Mouse (Mus musculus) MEL (cell line): ENCODE data around the gene Srgap1.
A peak's percentile ranks its signal among the peaks of the same experiment; 100 is the strongest.

Source experiments
- CHD1 ChIP-seq: IDR thresholded peaks from 2 replicates; pipeline ENCODE4 v1.6.1; 2012; ENCODE audit warnings: low read depth, mild to moderate bottlenecking, inconsistent platforms, low read length, improper control_type of control experiment
- CTCF ChIP-seq, 3 experiments: IDR thresholded peaks in 2 of 3; conservative IDR thresholded peaks in 1 of 3; 2 replicates each; pipeline ENCODE4 v1.5.1; 2011 to 2012; ENCODE audit warnings: low read length in 3 of 3, low read depth in 2 of 3, mild to moderate bottlenecking in 2 of 3, improper control_type of control experiment in 1 of 3, inconsistent platforms in 1 of 3, mixed read lengths in 1 of 3, moderate library complexity in 1 of 3; ENCODE audit not compliant: control insufficient read depth in 1 of 3, insufficient read depth in 1 of 3, poor library complexity in 1 of 3, severe bottlenecking in 1 of 3
- E2F4 ChIP-seq: IDR thresholded peaks from 2 replicates; pipeline ENCODE4 v1.6.1; 2011; ENCODE audit warnings: low read depth, low read length, improper control_type of control experiment, borderline replicate concordance
- EP300 ChIP-seq, 2 experiments: IDR thresholded peaks; 2 replicates each; pipeline ENCODE4 v1.6.1; 2011; ENCODE audit warnings: improper control_type of control experiment in 2 of 2, low read length in 2 of 2, low read depth in 1 of 2, mild to moderate bottlenecking in 1 of 2
- ETS1 ChIP-seq: IDR thresholded peaks from 2 replicates; pipeline ENCODE4 v1.6.1; 2012; ENCODE audit warnings: low read depth, mild to moderate bottlenecking, inconsistent platforms, low read length, improper control_type of control experiment, moderate library complexity
- GABPA ChIP-seq: IDR thresholded peaks from 2 replicates; pipeline ENCODE4 v1.6.1; 2012; ENCODE audit warnings: low read depth, mild to moderate bottlenecking, inconsistent platforms, low read length, improper control_type of control experiment, moderate library complexity
- KAT2A ChIP-seq: conservative IDR thresholded peaks from 2 replicates; pipeline ENCODE4 v1.6.1; 2012; ENCODE audit warnings: low read depth, low read length, improper control_type of control experiment, inconsistent platforms
- MAX ChIP-seq: IDR thresholded peaks from 2 replicates; pipeline ENCODE4 v1.6.1; 2011; ENCODE audit warnings: low read length, improper control_type of control experiment
- MXI1 ChIP-seq: IDR thresholded peaks from 2 replicates; pipeline ENCODE4 v1.6.1; 2011; ENCODE audit warnings: mild to moderate bottlenecking, low read depth, low read length, improper control_type of control experiment
- MYC ChIP-seq: IDR thresholded peaks from 2 replicates; pipeline ENCODE4 v1.6.1; 2011; ENCODE audit warnings: low read depth, mild to moderate bottlenecking, low read length, improper control_type of control experiment, moderate library complexity
- POLR2A ChIP-seq, 2 experiments: IDR thresholded peaks; 2 replicates each; pipeline ENCODE4 v1.6.1; 2011 to 2012; ENCODE audit warnings: low read length in 2 of 2, mild to moderate bottlenecking in 2 of 2, control low read depth in 1 of 2, improper control_type of control experiment in 1 of 2, low read depth in 1 of 2, moderate library complexity in 1 of 2; ENCODE audit not compliant: control insufficient read depth in 1 of 2, insufficient read depth in 1 of 2, poor library complexity in 1 of 2
- POLR2AphosphoS2 ChIP-seq: IDR thresholded peaks from 2 replicates; pipeline ENCODE4 v1.6.1; 2011; ENCODE audit warnings: low read length, improper control_type of control experiment
- POLR2AphosphoS5 ChIP-seq: IDR thresholded peaks from 2 replicates; pipeline ENCODE4 v1.6.1; 2012; ENCODE audit warnings: low read depth, borderline replicate concordance, mild to moderate bottlenecking, inconsistent platforms, low read length, moderate library complexity, mixed read lengths
- ZC3H11A ChIP-seq: IDR thresholded peaks from 2 replicates; pipeline ENCODE4 v1.6.1; 2012; ENCODE audit warnings: low read depth, mild to moderate bottlenecking, inconsistent platforms, low read length, improper control_type of control experiment

DNA sequence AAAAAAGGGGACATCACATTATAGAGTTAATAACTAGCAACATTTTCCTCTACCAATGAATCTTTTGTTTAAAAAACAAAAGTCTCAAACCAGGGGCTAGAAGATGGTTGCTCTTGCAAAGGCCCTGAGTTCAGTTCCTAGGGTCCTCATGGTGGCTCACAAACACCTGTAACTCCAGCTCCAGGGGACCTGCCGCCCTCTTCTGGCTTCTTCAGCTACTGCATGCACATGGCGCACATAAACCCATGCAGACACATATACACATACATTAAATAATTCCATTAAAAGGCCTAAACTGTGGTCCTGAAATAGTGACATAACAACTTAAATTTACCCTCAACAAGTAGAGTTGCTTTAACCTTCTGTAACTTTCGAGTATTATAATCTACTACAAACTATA, 178.9 kb downstream of the Srgap1 start:
- TF ChIP-seq POLR2A (IDR thresholded peaks at IDR 0.05; ENCODE audit: control insufficient read depth in 1 of 2, insufficient read depth in 1 of 2, low read depth in 1 of 2, low read length in 2 of 2, poor library complexity in 1 of 2) = no peak
- peak in 1 of 3 experiments; percentile 20; a peak in 1 of 6 replicates for TF ChIP-seq CTCF (IDR thresholded peaks at IDR 0.05 in 2 of 3, conservative IDR thresholded peaks at IDR 0.05 in 1 of 3; ENCODE audit: control insufficient read depth in 1 of 3, insufficient read depth in 1 of 3, low read depth in 2 of 3, low read length in 3 of 3, poor library complexity in 1 of 3, severe bottlenecking in 1 of 3)
- no peak for TF ChIP-seq CHD1
- TF ChIP-seq EP300 (IDR thresholded peaks at IDR 0.05; ENCODE audit: low read depth in 1 of 2, low read length in 2 of 2) = no peak
- TF ChIP-seq MXI1 = no peak
- TF ChIP-seq ZC3H11A = no peak
- TF ChIP-seq POLR2AphosphoS5 = no peak
- TF ChIP-seq KAT2A = no peak
- TF ChIP-seq MYC = no peak
- no peak for TF ChIP-seq E2F4
- TF ChIP-seq MAX = no peak
- TF ChIP-seq ETS1 = no peak
- TF ChIP-seq GABPA = no peak
- TF ChIP-seq POLR2AphosphoS2 = no peak
